Mouse (Mus musculus): ENCODE measurements around the gene Nup210l. TPM values are rescaled to one million over a fixed set of nuclear protein-coding genes. Genes with fewer than 3 reads are reported as not detected.
A peak's percentile ranks its signal among the peaks of the same experiment; 100 is the strongest.
"Not testable (repeated sequence)": the region's sequence is repeated elsewhere in the genome, so short reads cannot be mapped to it uniquely, and the experiment has no call there.

Gene Nup210l
- polyA plus RNA-seq, 1 experiment from 2014 or later: 0.10 TPM

- ATAC-seq (peak; percentile 64), DNase-seq (ENCODE audit: low spot score) (peak; percentile 81)
- Histone ChIP-seq H3K27ac (ENCODE audit: low read length) (peak within 1 kb of the TSS; percentile 38; the same call in 1 of the 2 replicates), H3K9ac (replicated peaks; ENCODE audit: low read depth) (peak within 1 kb of the TSS; percentile 32; the same call in 1 of the 2 replicates), H3K4me1 (ENCODE audit: insufficient read depth, low read depth, low read length) (peaks cover 11% of the 10 kb centered on the region; the same call in 1 of the 2 replicates), H3K4me3 (ENCODE audit: low read depth, low read length) (peak within 1 kb of the TSS; percentile 34), H3K36me3 (ENCODE audit: insufficient read depth, low read length) (no peaks in the 10 kb centered on the region), H3K4me2 (replicated peaks; ENCODE audit: low read depth, low read length) (peak within 1 kb of the TSS; percentile 65), H3K9me3 (ENCODE audit: low read length) (no peaks in the 10 kb centered on the region), H3K27me3 (replicated peaks; ENCODE audit: insufficient read depth, low read length) (no peaks in the 10 kb centered on the region)
- 0 out of 2 replicates have a peak, but pooled peaks have one; percentile 30 for TF ChIP-seq EP300 (IDR thresholded peaks at IDR 0.05)
- TF ChIP-seq CTCF (IDR thresholded peaks at IDR 0.05): no peak
- 10% methylated on average over 19 of the region's 19 CpGs for WGBS
Measured at GRCm38 (mm10) chr3:90242984-90243775, 139.2 kb downstream of the Nup210l start, which contains the start of gene Creb3l4. Creb3l4 (minus strand) TSS chr3:90243512.

- 52% methylated on average over 2 of the region's 2 CpGs for WGBS
- Histone ChIP-seq H3K4me3 (ENCODE audit: low read depth, low read length) (no peak overlapping the region), H3K27ac (ENCODE audit: low read length) (no peak overlapping the region), H3K4me1 (ENCODE audit: insufficient read depth, low read depth, low read length) (peaks cover 13% of the 10 kb centered on the region; the same call in 1 of the 2 replicates), H3K4me2 (replicated peaks; ENCODE audit: low read depth, low read length) (no peak overlapping the region), H3K9me3 (ENCODE audit: low read length) (no peaks in the 10 kb centered on the region), H3K9ac (replicated peaks; ENCODE audit: low read depth) (no peak overlapping the region), H3K36me3 (ENCODE audit: insufficient read depth, low read length) (no peaks in the 10 kb centered on the region), H3K27me3 (replicated peaks; ENCODE audit: insufficient read depth, low read length) (no peaks in the 10 kb centered on the region)
- no peak for ATAC-seq
- DNase-seq (ENCODE audit: low spot score): peak; percentile 8
- TF ChIP-seq CTCF (IDR thresholded peaks at IDR 0.05) (no peak), EP300 (IDR thresholded peaks at IDR 0.05) (no peak)
Measured at GRCm38 (mm10) chr3:90245406-90245805, 141.5 kb downstream of the Nup210l start.

GRCm38 (mm10) chr3:90247630-90247959 is 143.7 kb downstream of the Nup210l start:
- Histone ChIP-seq H3K4me1 (ENCODE audit: insufficient read depth, low read depth, low read length) (peaks cover 13% of the 10 kb centered on the region; the same call in 1 of the 2 replicates), H3K9me3 (ENCODE audit: low read length) (no peaks in the 10 kb centered on the region), H3K27me3 (replicated peaks; ENCODE audit: insufficient read depth, low read length) (no peaks in the 10 kb centered on the region), H3K4me2 (replicated peaks; ENCODE audit: low read depth, low read length) (peak overlapping the region; percentile 79), H3K27ac (ENCODE audit: low read length) (peak overlapping the region; percentile 92), H3K4me3 (ENCODE audit: low read depth, low read length) (peak overlapping the region; percentile 58), H3K9ac (replicated peaks; ENCODE audit: low read depth) (peak overlapping the region; percentile 65), H3K36me3 (ENCODE audit: insufficient read depth, low read length) (no peaks in the 10 kb centered on the region)
- DNase-seq (ENCODE audit: low spot score): no peak
- no peak for TF ChIP-seq CTCF (IDR thresholded peaks at IDR 0.05)
- no peak for TF ChIP-seq EP300 (IDR thresholded peaks at IDR 0.05)
- ATAC-seq: no peak
- 1% methylated on average over 3 of the region's 3 CpGs for WGBS

DNA sequence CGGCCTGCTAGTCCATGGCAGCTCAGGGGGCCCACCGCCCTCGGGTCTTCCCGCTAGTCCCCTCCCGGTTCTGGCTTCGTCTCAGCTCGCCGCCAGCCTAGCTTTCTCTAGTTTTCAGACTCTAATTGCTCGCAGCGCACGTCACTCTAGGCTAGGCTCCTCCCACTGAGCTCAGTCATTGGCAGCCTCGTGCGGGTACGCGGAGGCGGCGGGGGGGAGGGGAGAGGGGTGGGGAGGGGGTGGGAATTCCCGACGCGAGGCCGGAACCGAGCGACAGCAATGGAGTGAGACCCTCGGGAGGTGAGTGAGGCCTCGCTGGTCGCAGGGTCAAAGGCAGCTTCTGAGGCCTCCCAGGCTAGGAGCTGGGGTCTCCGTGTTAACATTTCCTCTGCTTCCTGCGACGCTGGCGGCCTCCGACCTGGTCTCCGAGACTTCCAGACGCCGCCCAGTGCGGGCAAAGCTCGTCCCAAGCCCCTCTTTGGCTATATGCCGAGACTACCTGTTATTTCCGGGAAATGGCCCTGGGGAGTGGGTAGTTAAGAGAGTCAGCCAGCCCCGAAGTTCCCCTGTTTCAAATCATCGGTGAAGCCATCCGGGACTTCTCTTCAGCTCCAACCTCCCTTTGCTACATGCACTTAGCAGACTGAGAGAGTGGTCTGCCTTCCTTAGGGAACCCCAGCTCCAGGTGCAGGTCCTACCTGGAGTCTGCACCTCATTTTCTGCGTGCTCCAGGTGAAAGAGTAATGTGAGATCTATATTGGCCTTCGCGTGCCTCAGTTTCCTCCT is 144.2 kb downstream of the Nup210l start, which contains the start of gene Slc39a1:
Slc39a1 (plus strand) TSS at position 213 of the 786 bp plus-strand sequence.
- H3K4me1 ChIP-seq (ENCODE audit: insufficient read depth, low read depth, low read length): peaks cover 10% of the 10 kb centered on the region; the same call in 1 of the 2 replicates
- 0% methylated on average over 41 of the region's 44 CpGs for WGBS
- TF ChIP-seq CTCF (IDR thresholded peaks at IDR 0.05) (0 out of 2 replicates have a peak, but pooled peaks have one; percentile 6), EP300 (IDR thresholded peaks at IDR 0.05) (no peak)
- H3K36me3 ChIP-seq (ENCODE audit: insufficient read depth, low read length): no peaks in the 10 kb centered on the region
- no peaks in the 10 kb centered on the region for H3K9me3 ChIP-seq (ENCODE audit: low read length)
- peak; percentile 99 for DNase-seq (ENCODE audit: low spot score)
- peak within 1 kb of the TSS; percentile 79 for H3K4me2 ChIP-seq (replicated peaks; ENCODE audit: low read depth, low read length)
- ATAC-seq: peak; percentile 95
- no peaks in the 10 kb centered on the region for H3K27me3 ChIP-seq (replicated peaks; ENCODE audit: insufficient read depth, low read length)
- H3K4me3 ChIP-seq (ENCODE audit: low read depth, low read length): peak within 1 kb of the TSS; percentile 58
- H3K9ac ChIP-seq (replicated peaks; ENCODE audit: low read depth): peak within 1 kb of the TSS; percentile 65
- peak within 1 kb of the TSS; percentile 92 for H3K27ac ChIP-seq (ENCODE audit: low read length)

DNA sequence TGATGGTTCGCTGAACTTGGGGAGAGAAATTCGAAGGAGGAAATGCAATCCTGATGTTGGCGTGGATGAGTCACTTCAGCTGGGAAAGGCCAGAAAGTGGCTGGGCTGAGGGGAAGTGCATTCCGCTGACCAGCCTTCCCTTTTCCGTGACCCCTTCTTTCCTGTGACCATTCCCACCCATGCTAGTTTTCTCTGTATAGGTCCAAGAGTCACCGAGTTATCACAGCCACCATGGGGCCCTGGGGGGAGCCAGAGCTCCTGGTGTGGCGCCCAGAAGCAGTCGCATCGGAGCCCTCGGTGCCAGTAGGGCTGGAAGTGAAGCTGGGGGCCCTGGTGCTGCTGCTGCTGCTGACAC is 144.8 kb downstream of the Nup210l start:
- Histone ChIP-seq H3K36me3 (ENCODE audit: insufficient read depth, low read length) (no peaks in the 10 kb centered on the region), H3K9me3 (ENCODE audit: low read length) (no peaks in the 10 kb centered on the region), H3K9ac (replicated peaks; ENCODE audit: low read depth) (peak overlapping the region; percentile 65), H3K27me3 (replicated peaks; ENCODE audit: insufficient read depth, low read length) (no peaks in the 10 kb centered on the region), H3K4me3 (ENCODE audit: low read depth, low read length) (peak overlapping the region; percentile 58), H3K27ac (ENCODE audit: low read length) (peak overlapping the region; percentile 92), H3K4me2 (replicated peaks; ENCODE audit: low read depth, low read length) (peak overlapping the region; percentile 79), H3K4me1 (ENCODE audit: insufficient read depth, low read depth, low read length) (peaks cover 4% of the 10 kb centered on the region; the same call in 1 of the 2 replicates)
- TF ChIP-seq CTCF (IDR thresholded peaks at IDR 0.05): no peak
- TF ChIP-seq EP300 (IDR thresholded peaks at IDR 0.05): no peak
- peak; percentile 87 for DNase-seq (ENCODE audit: low spot score)
- WGBS: 0% methylated on average over 10 of the region's 10 CpGs
- peak; percentile 42 for ATAC-seq

DNA sequence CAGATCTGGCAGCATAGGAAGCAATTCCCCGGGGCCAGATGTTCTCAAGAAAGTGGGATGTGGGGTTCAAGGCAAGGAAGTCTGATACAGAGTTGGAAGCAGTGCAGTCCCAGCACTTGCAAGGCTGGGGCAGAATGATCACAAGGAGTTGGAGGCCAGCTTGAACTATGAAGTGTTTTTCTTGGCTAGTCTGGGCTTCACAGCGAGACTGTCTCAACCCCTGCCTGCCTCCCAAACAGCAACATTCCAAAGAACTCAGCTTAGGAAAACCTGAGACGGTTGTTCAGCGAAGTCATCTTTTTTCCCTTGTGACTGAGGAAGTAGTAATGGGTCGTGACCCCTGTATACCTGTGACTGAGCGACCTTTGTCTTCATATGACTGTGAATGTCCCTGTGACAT is 146.9 kb downstream of the Nup210l start:
- DNase-seq (ENCODE audit: low spot score) (no peak), ATAC-seq (no peak)
- no peaks in the 10 kb centered on the region for H3K27me3 ChIP-seq (replicated peaks; ENCODE audit: insufficient read depth, low read length)
- H3K27ac ChIP-seq (ENCODE audit: low read length): no peak overlapping the region
- no peak overlapping the region for H3K9ac ChIP-seq (replicated peaks; ENCODE audit: low read depth)
- H3K4me3 ChIP-seq (ENCODE audit: low read depth, low read length): no peak overlapping the region
- 76% methylated on average over 6 of the region's 6 CpGs for WGBS
- no peak overlapping the region for H3K4me2 ChIP-seq (replicated peaks; ENCODE audit: low read depth, low read length)
- H3K4me1 ChIP-seq (ENCODE audit: insufficient read depth, low read depth, low read length): peaks cover 11% of the 10 kb centered on the region; the same call in 1 of the 2 replicates
- TF ChIP-seq CTCF (IDR thresholded peaks at IDR 0.05) (no peak), EP300 (IDR thresholded peaks at IDR 0.05) (no peak)
- H3K9me3 ChIP-seq (ENCODE audit: low read length): no peaks in the 10 kb centered on the region
- no peaks in the 10 kb centered on the region for H3K36me3 ChIP-seq (ENCODE audit: insufficient read depth, low read length)

DNA sequence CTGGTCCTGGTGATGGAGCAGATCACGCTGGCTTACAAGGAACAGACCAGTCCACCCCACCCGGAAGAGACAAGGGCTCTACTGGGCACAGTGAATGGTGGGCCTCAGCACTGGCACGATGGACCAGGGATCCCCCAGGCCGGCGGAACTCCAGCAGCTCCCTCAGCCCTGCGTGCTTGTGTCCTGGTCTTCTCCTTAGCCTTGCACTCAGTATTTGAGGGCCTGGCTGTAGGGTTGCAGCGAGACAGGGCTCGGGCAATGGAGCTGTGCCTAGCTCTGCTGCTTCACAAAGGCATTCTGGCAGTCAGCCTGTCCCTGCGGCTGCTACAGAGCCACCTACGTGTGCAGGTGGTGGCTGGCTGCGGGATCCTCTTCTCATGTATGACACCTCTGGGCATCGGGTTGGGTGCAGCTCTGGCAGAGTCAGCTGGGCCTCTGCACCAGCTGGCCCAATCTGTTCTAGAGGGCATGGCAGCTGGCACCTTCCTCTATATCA is 147.8 kb downstream of the Nup210l start:
- 97% methylated on average over 8 of the region's 12 CpGs for WGBS
- DNase-seq (ENCODE audit: low spot score); H3K4me2 ChIP-seq (replicated peaks; ENCODE audit: low read depth, low read length); H3K27me3 ChIP-seq (replicated peaks; ENCODE audit: insufficient read depth, low read length); H3K36me3 ChIP-seq (ENCODE audit: insufficient read depth, low read length); ATAC-seq; H3K9me3 ChIP-seq (ENCODE audit: low read length); H3K4me3 ChIP-seq (ENCODE audit: low read depth, low read length); H3K9ac ChIP-seq (replicated peaks; ENCODE audit: low read depth); H3K27ac ChIP-seq (ENCODE audit: low read length): not testable (repeated sequence)
- peaks cover 11% of the 10 kb centered on the region; the same call in 1 of the 2 replicates for H3K4me1 ChIP-seq (ENCODE audit: insufficient read depth, low read depth, low read length)

GRCm38 (mm10) chr3:90252659-90253058 is 148.7 kb downstream of the Nup210l start:
- ATAC-seq; H3K4me3 ChIP-seq (ENCODE audit: low read depth, low read length); H3K9me3 ChIP-seq (ENCODE audit: low read length); H3K4me2 ChIP-seq (replicated peaks; ENCODE audit: low read depth, low read length); DNase-seq (ENCODE audit: low spot score); H3K36me3 ChIP-seq (ENCODE audit: insufficient read depth, low read length); H3K27ac ChIP-seq (ENCODE audit: low read length); H3K27me3 ChIP-seq (replicated peaks; ENCODE audit: insufficient read depth, low read length); H3K9ac ChIP-seq (replicated peaks; ENCODE audit: low read depth): not testable (repeated sequence)
- H3K4me1 ChIP-seq (ENCODE audit: insufficient read depth, low read depth, low read length): peaks cover 11% of the 10 kb centered on the region; the same call in 1 of the 2 replicates
- WGBS: 84% methylated on average over 2 of the region's 2 CpGs
